Mouse (Mus musculus) midbrain, embryonic 15.5 days (tissue): ENCODE measurements around the gene Pfkm. TPM values are rescaled to one million over a fixed set of nuclear protein-coding genes. Genes with fewer than 3 reads are reported as not detected.

Experiments
- ATAC-seq: fragments of 200-750 bp; cut with Nextera tagmentation; replicated peaks from 2 replicates; pipeline ENCODE4 v1.8.0; 2017; ENCODE audit warnings: moderate TSS enrichment
- H3K27ac ChIP-seq: fragments of 300-500 bp; sonication (generic); 2 replicates; pipeline ENCODE4 v1.5.1; 2015; ENCODE audit warnings: mild to moderate bottlenecking, inconsistent platforms
- H3K27me3 ChIP-seq: fragments of 300-500 bp; sonication (generic); replicated peaks from 2 replicates; pipeline ENCODE4 v1.6.1; 2015; ENCODE audit warnings: inconsistent platforms
- H3K36me3 ChIP-seq: fragments of 300-500 bp; sonication (generic); replicated peaks from 2 replicates; pipeline ENCODE4 v1.6.1; 2015; ENCODE audit warnings: inconsistent platforms
- H3K4me1 ChIP-seq: fragments of 300-500 bp; sonication (generic); 2 replicates; pipeline ENCODE4 v1.6.1; 2015; ENCODE audit warnings: inconsistent platforms
- H3K4me2 ChIP-seq: fragments of 300-500 bp; sonication (generic); 2 replicates; pipeline ENCODE4 v1.6.1; 2015; ENCODE audit warnings: inconsistent platforms, mild to moderate bottlenecking, moderate library complexity
- H3K4me3 ChIP-seq: fragments of 300-500 bp; sonication (generic); 2 replicates; pipeline ENCODE4 v1.5.1; 2015; ENCODE audit warnings: mild to moderate bottlenecking, inconsistent platforms
- H3K9ac ChIP-seq: fragments of 300-500 bp; sonication (generic); 2 replicates; pipeline ENCODE4 v1.6.1; 2015; ENCODE audit warnings: mild to moderate bottlenecking, inconsistent platforms
- H3K9me3 ChIP-seq: fragments of 300-500 bp; sonication (generic); 2 replicates; pipeline ENCODE4 v1.6.1; 2016; ENCODE audit warnings: inconsistent platforms
- WGBS: fragments of 180-500 bp; shearing (Covaris S2); methylation state at CpG from one replicate; pipeline ENCODE4 v1.1.7; 2015; ENCODE audit warnings: mixed read lengths; 5-methylcytosine and 5-hydroxymethylcytosine counted together
- polyA plus RNA-seq: library from polyadenylated mRNA; unstranded; fragments of >200 nt; fragmentation: Nextera tagmentation; extraction: Ambion mirVana; gene quantifications from 2 replicates; pipeline ENCODE4 v1.2.1, GENCODE M21; 2015

Gene Pfkm
- 91.6 and 94.5 TPM in 2 replicates for polyA plus RNA-seq

DNA sequence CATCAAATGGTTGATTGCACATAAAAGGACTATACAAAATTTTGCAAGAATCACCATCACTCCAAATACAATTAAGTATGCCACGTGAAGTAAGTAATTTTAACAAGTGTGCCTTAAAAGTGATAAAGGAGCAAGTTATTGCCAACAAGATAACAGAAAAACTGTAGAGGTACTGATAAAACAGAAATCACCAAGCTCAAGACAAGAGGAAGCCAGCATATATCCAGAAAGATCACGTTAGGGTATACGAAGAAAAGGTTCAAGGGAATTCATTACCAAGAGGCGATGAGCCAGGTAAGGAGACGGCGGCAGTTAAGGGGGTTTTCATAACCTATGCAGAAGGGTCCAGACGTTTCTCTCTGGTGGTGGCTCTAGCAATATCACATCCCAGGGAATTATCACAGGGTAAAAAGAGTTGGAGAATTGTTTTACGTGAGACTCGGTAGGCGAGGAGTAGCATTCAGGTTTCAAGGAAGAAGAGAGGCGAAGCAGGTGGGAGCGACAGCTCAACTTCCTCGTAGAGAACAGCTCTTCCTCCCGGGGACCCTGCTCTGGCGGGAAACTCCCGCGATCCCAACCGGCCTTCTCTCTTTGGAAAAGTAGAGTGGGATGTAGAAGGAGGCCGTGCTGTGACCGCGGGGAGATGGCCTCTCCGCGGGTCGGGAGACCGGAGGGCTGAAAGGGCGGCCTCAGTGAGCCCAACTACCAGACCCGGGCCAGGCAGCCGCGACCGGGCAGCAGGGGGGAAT, at the start of gene Pfkm:
TSS of gene Pfkm (plus strand) at position 218 of the 749 bp plus-strand sequence.
- H3K27ac ChIP-seq = peak within 1 kb of the TSS; percentile 95
- peak within 1 kb of the TSS; percentile 74 for H3K4me2 ChIP-seq
- peak within 1 kb of the TSS; percentile 92 for H3K9ac ChIP-seq
- ATAC-seq = peak; percentile 28; the same call in 1 of the 2 replicates
- H3K36me3 ChIP-seq = no peaks in the 10 kb centered on the region
- H3K4me3 ChIP-seq = peak within 1 kb of the TSS; percentile 79
- H3K4me1 ChIP-seq = peaks cover 24% of the 10 kb centered on the region
- no peaks in the 10 kb centered on the region for H3K9me3 ChIP-seq
- H3K27me3 ChIP-seq = no peaks in the 10 kb centered on the region
- WGBS = under 1% methylated on average over 30 of the region's 30 CpGs

DNA sequence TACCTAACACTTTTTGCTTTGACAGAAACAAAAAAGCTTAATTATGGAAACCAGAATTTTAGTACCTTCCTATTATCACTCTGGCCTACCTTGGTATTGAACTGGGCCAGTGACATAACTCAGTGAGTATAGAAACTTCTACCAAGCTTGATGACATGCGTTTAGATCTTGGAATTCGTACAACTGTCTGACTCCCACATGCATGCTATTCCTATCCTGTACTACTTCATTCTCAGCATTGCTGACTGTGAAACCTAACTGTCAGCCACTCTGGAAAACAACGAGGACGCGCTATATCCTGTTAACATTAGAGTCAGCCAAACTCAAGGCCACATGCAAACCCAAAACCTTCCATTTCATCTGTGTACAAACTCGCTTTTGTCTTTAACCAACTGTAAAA, 48.4 kb upstream of the Pfkm start:
- Histone ChIP-seq H3K27me3 (no peaks in the 10 kb centered on the region), H3K4me2 (no peak overlapping the region), H3K4me3 (no peak overlapping the region), H3K4me1 (no peaks in the 10 kb centered on the region), H3K27ac (no peak overlapping the region), H3K36me3 (peaks cover 54% of the 10 kb centered on the region), H3K9me3 (no peaks in the 10 kb centered on the region), H3K9ac (no peak overlapping the region)
- no peak for ATAC-seq
- WGBS = 97% methylated on average over 6 of the region's 6 CpGs

DNA sequence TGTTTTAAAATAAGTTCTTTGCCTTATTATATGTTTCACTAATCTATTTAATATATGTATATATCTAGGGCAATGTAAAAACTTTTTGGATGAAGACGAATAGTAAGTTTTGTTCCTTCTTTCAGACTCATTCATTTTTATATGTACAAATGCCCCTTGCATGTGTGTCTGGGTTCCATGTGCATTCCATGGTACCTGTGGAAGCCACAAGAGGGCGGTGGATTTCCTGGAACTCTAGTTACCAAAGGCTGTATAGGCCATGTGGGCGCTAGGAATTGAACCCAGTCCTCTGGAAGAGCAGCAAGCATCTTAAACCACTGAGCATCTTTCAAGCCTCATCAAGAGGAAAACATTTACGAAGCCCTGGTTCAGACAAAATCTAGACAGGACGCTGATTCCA, 48.0 kb upstream of the Pfkm start:
- no peak for ATAC-seq
- Histone ChIP-seq H3K4me1 (no peaks in the 10 kb centered on the region), H3K36me3 (peaks cover 50% of the 10 kb centered on the region), H3K9ac (no peak overlapping the region), H3K4me3 (no peak overlapping the region), H3K9me3 (no peaks in the 10 kb centered on the region), H3K4me2 (no peak overlapping the region), H3K27me3 (no peaks in the 10 kb centered on the region), H3K27ac (no peak overlapping the region)
- WGBS = 96% methylated on average over 5 of the region's 5 CpGs

DNA sequence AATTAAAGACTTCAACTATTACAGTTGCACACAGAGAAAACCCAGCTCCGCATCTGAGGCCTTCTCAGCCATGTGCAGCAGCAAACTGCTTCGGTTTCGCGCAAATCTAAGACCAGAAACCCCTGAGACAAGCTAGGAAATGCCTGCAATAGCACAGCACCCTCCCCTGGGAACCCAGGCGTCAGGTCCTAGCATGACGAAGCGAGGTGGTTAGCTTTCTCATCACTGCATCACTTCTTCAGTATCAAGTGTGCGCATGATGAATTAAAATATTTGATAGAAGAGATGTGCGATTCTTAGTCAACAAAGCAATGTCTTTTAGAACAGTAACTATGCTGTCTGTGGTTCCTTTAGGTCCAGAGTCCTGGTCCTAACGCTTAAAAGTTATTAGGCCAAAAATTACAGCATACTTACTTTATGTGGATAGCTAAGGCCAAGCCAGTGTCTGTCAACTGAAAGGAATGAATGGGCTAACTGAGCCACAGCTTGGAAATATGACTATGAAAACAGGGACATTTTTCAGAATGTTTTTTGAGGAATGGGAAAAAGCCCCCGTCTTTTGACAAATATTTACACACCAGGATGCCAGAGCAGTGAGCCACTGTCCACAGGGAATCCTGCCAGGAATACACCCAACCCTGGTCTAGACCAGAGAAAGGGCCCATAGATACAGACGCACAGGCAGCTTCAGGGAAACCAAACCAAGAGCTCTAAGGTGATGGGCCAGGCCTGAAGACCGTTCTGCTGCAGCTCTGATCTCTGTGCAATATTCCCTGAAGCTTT, 43.3 kb upstream of the Pfkm start:
- Histone ChIP-seq H3K4me3 (no peak overlapping the region), H3K4me2 (no peak overlapping the region), H3K27ac (no peak overlapping the region), H3K27me3 (no peaks in the 10 kb centered on the region), H3K9me3 (no peaks in the 10 kb centered on the region), H3K9ac (no peak overlapping the region), H3K4me1 (no peaks in the 10 kb centered on the region), H3K36me3 (peaks cover 32% of the 10 kb centered on the region)
- 94% methylated on average over 13 of the region's 13 CpGs for WGBS
- ATAC-seq = no peak

DNA sequence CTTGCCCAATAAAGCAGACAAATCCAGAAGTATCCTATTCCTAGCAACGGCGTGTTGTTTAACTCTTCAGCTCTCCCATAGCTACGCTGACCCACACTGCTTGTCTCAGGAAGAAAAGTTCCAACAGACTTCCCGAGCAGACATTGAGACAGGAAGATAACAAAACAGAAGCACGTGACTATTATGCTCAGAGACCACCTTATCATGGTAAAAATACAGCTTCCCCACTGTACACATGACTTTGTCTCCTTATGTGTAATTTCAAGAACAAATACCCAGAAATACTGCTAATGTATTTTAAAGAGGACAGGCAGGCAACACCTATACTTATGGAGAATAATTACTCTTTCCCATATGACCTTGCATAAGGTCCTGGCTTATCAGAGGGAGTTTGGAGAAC, 40.7 kb upstream of the Pfkm start:
- ATAC-seq = no peak
- H3K9me3 ChIP-seq = no peaks in the 10 kb centered on the region
- WGBS = 95% methylated on average over 5 of the region's 5 CpGs
- no peak overlapping the region for H3K9ac ChIP-seq
- H3K27me3 ChIP-seq = no peaks in the 10 kb centered on the region
- peaks cover 16% of the 10 kb centered on the region for H3K36me3 ChIP-seq
- H3K27ac ChIP-seq = no peak overlapping the region
- H3K4me3 ChIP-seq = no peak overlapping the region
- H3K4me1 ChIP-seq = no peaks in the 10 kb centered on the region
- no peak overlapping the region for H3K4me2 ChIP-seq

DNA sequence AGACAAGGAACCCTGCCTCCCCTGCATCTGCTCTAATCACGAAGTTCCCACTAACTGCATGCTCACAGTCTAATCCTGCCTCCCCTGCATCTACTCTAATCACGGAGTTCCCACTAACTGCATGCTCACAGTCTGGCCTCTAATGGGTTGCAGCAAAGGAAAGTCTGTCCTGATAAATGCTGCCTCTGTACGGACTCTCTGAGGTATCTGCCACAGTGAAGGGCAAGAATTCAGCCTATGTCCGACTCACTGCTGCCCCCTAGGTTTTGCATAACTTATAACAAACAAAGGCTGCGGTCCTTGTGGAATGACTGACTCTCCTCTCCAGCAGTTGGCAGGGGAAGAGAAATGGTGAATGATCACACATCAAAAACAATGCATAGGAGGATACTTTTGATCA, 37.1 kb upstream of the Pfkm start:
- no peak for ATAC-seq
- H3K27me3 ChIP-seq = no peaks in the 10 kb centered on the region
- H3K9ac ChIP-seq = no peak overlapping the region
- no peaks in the 10 kb centered on the region for H3K4me1 ChIP-seq
- no peaks in the 10 kb centered on the region for H3K9me3 ChIP-seq
- no peak overlapping the region for H3K4me3 ChIP-seq
- no peak overlapping the region for H3K27ac ChIP-seq
- H3K36me3 ChIP-seq = peaks cover 18% of the 10 kb centered on the region
- no peak overlapping the region for H3K4me2 ChIP-seq
- 25% methylated on average over 5 of the region's 5 CpGs for WGBS

DNA sequence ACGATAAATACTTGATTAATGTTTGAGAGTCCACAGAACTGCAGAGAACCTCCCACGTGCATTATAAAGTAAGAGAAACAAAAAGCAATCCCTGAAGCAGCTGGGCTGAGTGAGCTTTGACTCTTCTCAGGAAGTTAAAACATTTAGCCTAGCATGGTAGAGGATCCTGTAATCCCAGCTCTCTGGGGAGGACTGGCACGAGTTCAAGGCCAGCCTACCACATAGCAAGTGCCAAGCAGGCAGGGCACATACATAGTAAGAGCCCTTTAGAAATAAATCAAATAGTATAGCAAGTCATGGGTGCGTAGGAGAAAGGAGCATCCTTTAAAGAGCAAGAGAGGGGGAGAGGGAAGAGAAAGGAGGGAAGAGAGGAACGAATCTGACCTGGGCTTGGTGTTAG, 26.5 kb upstream of the Pfkm start:
- Histone ChIP-seq H3K9ac (no peak overlapping the region), H3K4me3 (no peak overlapping the region), H3K9me3 (no peaks in the 10 kb centered on the region), H3K4me2 (no peak overlapping the region), H3K27ac (no peak overlapping the region), H3K4me1 (no peaks in the 10 kb centered on the region), H3K27me3 (no peaks in the 10 kb centered on the region), H3K36me3 (peaks cover 55% of the 10 kb centered on the region)
- no peak for ATAC-seq
- 90% methylated on average over 5 of the region's 5 CpGs for WGBS

DNA sequence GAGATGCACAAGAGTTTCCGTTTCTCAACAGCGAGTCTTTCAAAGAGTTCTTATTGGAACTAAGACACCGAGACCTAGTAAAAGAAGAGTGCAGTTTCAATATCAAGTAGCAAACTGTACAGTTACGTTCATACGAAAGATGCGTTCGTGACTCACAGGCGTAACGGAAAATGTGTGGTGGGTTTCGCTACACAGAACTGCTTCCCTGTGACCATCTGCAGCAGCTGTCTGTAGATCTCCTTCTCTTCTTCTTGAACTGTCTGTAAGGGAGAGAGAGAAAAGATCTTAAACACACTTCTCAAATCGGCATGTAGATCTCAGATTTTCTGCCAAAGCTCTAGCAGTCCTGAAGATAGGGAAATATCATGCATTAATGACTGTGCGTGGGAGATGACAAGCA, 25.8 kb upstream of the Pfkm start:
- ATAC-seq = no peak
- WGBS = 96% methylated on average over 12 of the region's 12 CpGs
- no peak overlapping the region for H3K4me3 ChIP-seq
- no peak overlapping the region for H3K27ac ChIP-seq
- H3K4me2 ChIP-seq = no peak overlapping the region
- H3K4me1 ChIP-seq = no peaks in the 10 kb centered on the region
- H3K27me3 ChIP-seq = no peaks in the 10 kb centered on the region
- H3K36me3 ChIP-seq = peaks cover 56% of the 10 kb centered on the region
- no peak overlapping the region for H3K9ac ChIP-seq
- no peaks in the 10 kb centered on the region for H3K9me3 ChIP-seq

DNA sequence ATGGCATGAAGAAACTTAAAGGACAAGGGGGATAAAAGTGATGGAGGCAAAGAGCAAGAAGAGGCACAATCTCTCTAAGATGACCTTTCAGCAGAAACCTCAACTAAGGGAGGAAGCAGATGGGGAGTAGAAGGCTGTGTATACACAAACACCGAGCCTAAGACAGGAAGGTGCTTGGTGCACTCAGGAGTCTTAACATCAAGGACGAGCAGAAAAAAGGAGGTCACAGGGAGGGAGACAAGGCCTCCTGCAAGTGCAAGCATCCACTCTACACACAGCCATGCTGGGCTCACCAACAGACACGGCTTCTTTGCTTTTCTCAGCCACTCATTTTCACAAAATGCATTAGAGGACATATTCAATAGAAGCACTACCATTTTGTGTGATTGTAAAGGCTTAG, 24.9 kb upstream of the Pfkm start:
- Histone ChIP-seq H3K9ac (no peak overlapping the region), H3K36me3 (peaks cover 50% of the 10 kb centered on the region), H3K4me1 (no peaks in the 10 kb centered on the region), H3K27ac (no peak overlapping the region), H3K4me3 (no peak overlapping the region), H3K9me3 (no peaks in the 10 kb centered on the region), H3K4me2 (no peak overlapping the region), H3K27me3 (no peaks in the 10 kb centered on the region)
- no peak for ATAC-seq
- 60% methylated on average over 3 of the region's 3 CpGs for WGBS

DNA sequence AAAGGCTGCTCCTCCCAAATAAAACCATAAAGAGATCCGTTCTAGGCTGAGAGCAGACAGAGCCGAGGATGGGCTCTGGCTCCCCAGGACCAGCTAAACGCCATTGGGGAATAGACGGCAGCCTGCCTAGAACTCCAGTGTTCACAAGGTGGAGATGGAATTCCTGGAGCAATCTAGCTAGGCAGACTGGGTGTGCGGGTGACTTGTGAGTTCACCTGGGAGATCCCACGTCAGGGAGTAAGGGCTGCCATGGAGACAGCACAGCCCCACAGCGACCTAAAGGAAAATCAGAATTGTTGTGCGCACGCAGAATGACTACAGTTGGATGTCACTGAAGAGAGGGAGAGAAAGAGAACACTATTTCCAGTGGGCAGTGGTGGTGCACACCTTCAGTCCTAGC, 23.9 kb upstream of the Pfkm start:
- no peak overlapping the region for H3K27ac ChIP-seq
- no peak overlapping the region for H3K4me2 ChIP-seq
- WGBS = 90% methylated on average over 9 of the region's 9 CpGs
- no peak overlapping the region for H3K9ac ChIP-seq
- H3K27me3 ChIP-seq = no peaks in the 10 kb centered on the region
- H3K4me3 ChIP-seq = no peak overlapping the region
- ATAC-seq = no peak
- H3K4me1 ChIP-seq = no peaks in the 10 kb centered on the region
- H3K9me3 ChIP-seq = no peaks in the 10 kb centered on the region
- peaks cover 45% of the 10 kb centered on the region for H3K36me3 ChIP-seq

DNA sequence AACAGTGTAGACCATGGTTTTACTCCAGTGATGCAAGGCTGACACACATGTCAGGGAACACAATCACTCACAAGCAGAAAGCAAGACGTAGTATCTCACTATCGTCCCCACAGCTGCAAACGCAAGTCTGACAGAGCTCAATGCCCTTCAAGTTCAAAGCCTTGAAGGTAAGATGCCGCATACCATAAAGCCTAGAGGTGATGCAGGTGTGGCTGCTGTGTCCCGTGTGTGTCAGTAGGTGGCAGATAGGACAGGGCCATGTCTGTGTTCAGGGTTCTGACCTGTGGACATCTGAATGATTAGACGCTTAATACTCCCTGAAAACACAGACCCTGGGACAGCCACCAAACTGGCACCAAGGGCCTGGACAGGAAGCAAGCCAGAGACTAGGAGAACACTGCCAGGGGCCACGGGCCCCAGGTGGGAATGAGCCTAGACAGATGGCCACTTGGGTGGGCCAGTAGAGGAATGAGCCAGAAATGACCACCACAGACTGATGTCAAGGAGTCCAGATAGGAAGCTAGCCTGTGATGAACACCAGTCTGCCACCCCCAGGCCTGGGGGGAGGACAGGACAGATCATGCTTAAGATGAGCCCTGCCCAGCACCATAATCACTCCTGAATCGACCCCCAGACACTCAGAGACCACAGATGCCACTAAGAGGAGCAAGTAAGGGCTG, 22.7 kb upstream of the Pfkm start:
- WGBS = 91% methylated on average over 8 of the region's 8 CpGs

DNA sequence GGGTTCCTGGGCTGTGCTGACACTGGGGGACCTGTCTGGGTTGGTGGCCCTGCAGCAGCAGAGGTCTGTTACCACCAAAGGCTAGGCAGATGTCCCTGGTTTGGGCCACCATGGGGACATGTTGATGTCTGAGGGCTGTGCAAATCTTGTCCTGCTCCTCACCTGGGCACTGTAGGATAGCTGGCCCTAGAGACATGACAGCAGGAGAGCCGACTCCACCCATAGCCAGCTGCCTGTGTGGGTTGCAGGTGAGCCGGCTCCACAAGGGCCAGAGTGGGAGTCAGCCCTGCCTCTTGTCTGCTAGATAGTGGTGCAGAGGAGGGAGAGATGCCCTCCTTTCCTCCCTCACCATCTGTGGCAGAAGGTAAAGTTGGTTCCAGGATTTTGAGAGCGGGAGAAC, 22.0 kb upstream of the Pfkm start:
- no peak overlapping the region for H3K27ac ChIP-seq
- ATAC-seq = no peak
- no peaks in the 10 kb centered on the region for H3K4me1 ChIP-seq
- H3K27me3 ChIP-seq = no peaks in the 10 kb centered on the region
- no peak overlapping the region for H3K4me2 ChIP-seq
- peaks cover 35% of the 10 kb centered on the region; the same call in 1 of the 2 replicates for H3K36me3 ChIP-seq
- no peaks in the 10 kb centered on the region for H3K9me3 ChIP-seq
- H3K4me3 ChIP-seq = no peak overlapping the region
- H3K9ac ChIP-seq = no peak overlapping the region
- WGBS = 100% methylated on average over 3 of the region's 3 CpGs

More for the DNA sequence above, 22.7 kb upstream of the Pfkm start:
- Histone ChIP-seq H3K4me2 (no peak overlapping the region), H3K9me3 (no peaks in the 10 kb centered on the region), H3K9ac (no peak overlapping the region), H3K36me3 (peaks cover 41% of the 10 kb centered on the region), H3K4me1 (no peaks in the 10 kb centered on the region), H3K27me3 (no peaks in the 10 kb centered on the region), H3K4me3 (no peak overlapping the region), H3K27ac (no peak overlapping the region)
- no peak for ATAC-seq
